Mouse (Mus musculus) thymus, postnatal 36 days (tissue): ENCODE data around the gene Ckm.

Experiments used
- DNase-seq, 2 experiments: peaks; one replicate each; pipeline ENCODE4 v3.0.0; 2022; ENCODE audit warnings: mixed read lengths in 2 of 2

Gene Ckm

DNA sequence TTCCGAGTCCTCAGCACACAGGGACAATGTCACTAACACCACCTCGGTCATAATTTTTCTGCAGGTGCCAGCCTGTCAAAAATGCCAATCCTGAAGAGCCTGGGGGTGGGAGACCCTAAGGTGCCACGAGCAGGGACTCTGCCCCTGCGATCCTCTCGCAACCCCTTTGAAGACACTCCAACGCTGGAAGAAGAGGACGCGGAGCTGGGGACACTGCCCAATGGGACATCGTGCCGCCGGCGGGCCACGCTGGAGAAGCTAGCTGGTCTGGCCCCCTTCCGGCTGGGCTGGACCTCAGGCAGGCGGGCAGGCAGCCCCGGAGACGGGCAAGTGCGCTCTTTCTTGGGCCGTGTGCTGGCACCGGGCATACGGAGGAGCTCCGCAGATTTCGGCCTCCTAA lies 64.8 kb downstream of the Ckm start:
- no peak for DNase-seq

DNA sequence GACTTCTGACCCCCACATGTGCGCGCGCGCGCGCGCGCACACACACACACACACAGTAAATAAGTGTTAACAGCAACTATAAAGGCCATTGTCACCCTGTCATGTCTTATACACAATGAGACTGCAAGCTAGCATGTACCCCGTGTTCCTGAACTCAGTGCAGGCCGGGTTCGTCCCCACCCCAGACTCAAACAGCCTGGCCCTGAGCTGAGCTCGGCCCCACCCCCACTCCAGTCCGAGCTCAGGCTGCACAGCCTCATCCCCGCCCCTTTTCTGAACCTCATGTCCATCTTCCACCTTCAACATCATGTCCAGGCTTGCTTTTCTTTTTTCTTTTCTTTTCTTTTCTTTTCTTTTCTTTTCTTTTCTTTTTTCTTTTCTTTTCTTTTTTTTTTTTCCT lies 65.7 kb downstream of the Ckm start:
- no peak for DNase-seq

DNA sequence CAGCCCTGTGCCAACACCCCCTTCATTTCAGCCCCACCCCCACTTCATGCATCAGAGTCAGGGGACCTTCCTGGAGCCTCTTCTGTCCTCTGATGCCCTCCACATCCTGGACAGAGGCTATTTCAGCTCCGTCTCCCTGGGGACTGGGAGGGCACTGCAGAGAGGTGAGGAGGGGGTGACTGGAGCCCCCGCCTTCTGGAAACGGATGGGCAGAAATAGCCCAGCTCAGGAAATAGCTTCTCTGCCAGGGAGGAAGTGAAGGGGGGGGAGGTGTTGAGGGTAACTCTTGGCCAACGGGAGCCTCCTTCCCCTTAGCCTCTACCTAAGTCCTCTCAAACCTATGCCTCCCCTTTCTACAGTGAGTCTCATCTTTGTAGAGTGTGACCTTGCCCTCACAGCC lies 67.8 kb downstream of the Ckm start:
- no peak for DNase-seq
